Mouse (Mus musculus) embryonic facial prominence, embryonic 14.5 days (tissue): Measurements from ENCODE around the gene Susd4. TPM values are rescaled to one million over a fixed set of nuclear protein-coding genes. Genes with fewer than 3 reads are reported as not detected.

Source experiments
- ATAC-seq: fragments of 200-750 bp; cut with Nextera tagmentation; 2 replicates; pipeline ENCODE4 v1.8.0; 2017; ENCODE audit warnings: low read depth, moderate number of reproducible peaks, moderate TSS enrichment
- DNase-seq: peaks from one replicate; pipeline ENCODE4 v3.0.0-alpha.2; 2015; ENCODE audit warnings: low spot score
- H3K27ac ChIP-seq: fragments of 300-500 bp; sonication (generic); replicated peaks from 2 replicates; pipeline ENCODE4 v1.5.1; 2014; ENCODE audit warnings: low read depth, mild to moderate bottlenecking, low read length, moderate library complexity
- H3K27me3 ChIP-seq: fragments of 300-500 bp; sonication (generic); replicated peaks from 2 replicates; pipeline ENCODE4 v1.6.1; 2014; ENCODE audit warnings: low read length; ENCODE audit not compliant: control insufficient read depth, insufficient read depth
- H3K36me3 ChIP-seq: fragments of 300-500 bp; sonication (generic); 2 replicates; pipeline ENCODE4 v1.6.1; 2014; ENCODE audit warnings: low read length, mixed read lengths; ENCODE audit not compliant: control insufficient read depth, insufficient read depth
- H3K4me1 ChIP-seq: fragments of 300-500 bp; sonication (generic); 2 replicates; pipeline ENCODE4 v1.6.1; 2014; ENCODE audit warnings: antibody characterized with exemption, low read length; ENCODE audit not compliant: control insufficient read depth, insufficient read depth
- H3K4me2 ChIP-seq: fragments of 300-500 bp; sonication (generic); 2 replicates; pipeline ENCODE4 v1.6.1; 2014; ENCODE audit warnings: low read depth, mild to moderate bottlenecking, low read length, moderate library complexity, mixed read lengths
- H3K4me3 ChIP-seq: fragments of 300-500 bp; sonication (generic); 2 replicates; pipeline ENCODE4 v1.5.1; 2014; ENCODE audit warnings: low read depth, mild to moderate bottlenecking, low read length
- H3K9ac ChIP-seq: fragments of 300-500 bp; sonication (generic); 2 replicates; pipeline ENCODE4 v1.6.1; 2014; ENCODE audit warnings: low read depth, mild to moderate bottlenecking, low read length, moderate library complexity, mixed read lengths
- H3K9me3 ChIP-seq: fragments of 300-500 bp; sonication (generic); 2 replicates; pipeline ENCODE4 v1.6.1; 2016; ENCODE audit warnings: low read length; ENCODE audit not compliant: control insufficient read depth
- WGBS: fragments of 180-500 bp; shearing (Covaris S2); extraction: QIAGEN DNeasy Blood & Tissue Kit; methylation state at CpG from one replicate; pipeline ENCODE4 v1.1.7; 2014; 5-methylcytosine and 5-hydroxymethylcytosine counted together
- polyA plus RNA-seq: library from polyadenylated mRNA; unstranded; fragments of >200 nt; fragmentation: Nextera tagmentation; extraction: Ambion mirVana; gene quantifications from 2 replicates; pipeline ENCODE4 v1.2.1, GENCODE M21; 2014

The Susd4 gene
- polyA plus RNA-seq, 1 experiment from 2014 or later: 11.7 TPM

DNA sequence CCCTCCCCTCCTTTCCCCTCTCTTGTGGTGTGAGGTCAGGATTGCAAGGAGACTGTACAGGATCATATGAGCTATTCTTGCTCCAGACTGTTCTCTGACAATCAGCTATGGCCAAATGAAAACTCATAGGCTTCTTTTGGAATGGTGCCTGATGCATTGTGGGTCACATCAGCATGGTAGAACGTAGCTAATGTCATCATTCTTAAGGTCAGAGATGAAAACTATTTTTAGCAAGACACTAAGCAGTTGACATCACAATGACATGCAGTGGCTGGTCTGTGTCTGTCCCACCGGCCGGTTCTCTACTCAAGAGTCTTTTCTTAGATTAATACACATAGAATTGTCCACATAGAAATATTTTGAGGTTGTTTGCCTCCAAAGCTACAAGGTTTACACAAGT is 142.0 kb downstream of the Susd4 start:
- H3K4me1 ChIP-seq: peaks cover 12% of the 10 kb centered on the region
- WGBS: 75% methylated on average over 3 of the region's 3 CpGs
- H3K27ac ChIP-seq: no peak overlapping the region
- no peak for DNase-seq
- no peak overlapping the region for H3K4me3 ChIP-seq
- H3K4me2 ChIP-seq: no peak overlapping the region
- ATAC-seq: no peak
- H3K27me3 ChIP-seq: no peaks in the 10 kb centered on the region
- H3K9ac ChIP-seq: no peak overlapping the region
- H3K36me3 ChIP-seq: no peaks in the 10 kb centered on the region
- H3K9me3 ChIP-seq: no peaks in the 10 kb centered on the region

DNA sequence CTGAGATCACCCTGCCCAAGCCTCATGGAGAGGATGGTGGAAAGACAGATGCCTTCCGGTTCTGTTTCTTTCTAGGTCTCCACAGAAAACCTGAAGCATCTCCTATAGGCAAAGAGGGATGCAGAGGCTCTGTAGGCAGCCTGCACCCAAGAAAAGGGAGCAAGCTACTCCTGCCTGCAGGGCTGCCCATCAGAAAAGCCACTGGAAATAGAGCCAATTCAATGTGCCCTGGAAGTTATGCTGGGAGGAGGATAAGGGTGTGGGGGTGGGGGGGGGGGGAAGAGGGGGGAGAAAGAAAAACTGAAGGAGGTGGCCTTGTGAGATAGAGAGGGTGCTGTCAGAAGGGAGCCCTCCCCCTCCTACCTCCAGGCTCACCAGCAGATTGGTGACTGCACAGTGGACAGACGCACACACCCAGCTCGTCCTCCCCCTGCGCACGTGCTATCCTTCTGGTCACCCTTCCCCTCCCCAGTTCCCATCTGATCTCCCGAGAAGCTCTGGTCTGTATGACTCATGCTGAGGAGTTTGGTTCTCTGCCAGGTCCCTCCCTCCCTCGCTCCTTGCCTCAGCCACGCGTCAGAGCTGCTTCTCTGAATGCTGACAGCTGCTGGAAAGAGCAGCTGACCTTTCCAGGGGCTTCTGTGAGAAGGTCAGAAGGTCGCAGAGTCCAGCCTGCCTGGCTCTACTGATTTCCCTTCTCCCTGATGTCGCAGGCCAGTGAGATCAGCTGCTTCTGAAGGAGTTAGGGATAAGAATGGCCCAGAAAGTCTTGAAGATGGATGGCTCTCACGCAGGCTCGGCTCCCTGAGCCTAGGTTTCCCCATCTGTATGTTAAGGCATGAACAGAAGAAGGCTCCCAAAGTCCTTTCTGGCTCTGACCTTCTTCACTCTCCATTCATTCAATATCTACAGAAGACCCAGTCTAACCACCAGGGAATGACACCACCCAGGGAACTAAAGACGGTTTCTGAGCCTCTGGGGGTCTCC is 144.7 kb downstream of the Susd4 start:
- ATAC-seq (peak; percentile 93), DNase-seq (peak; percentile 98)
- Histone ChIP-seq H3K4me2 (peak overlapping the region; percentile 33), H3K9ac (no peak overlapping the region), H3K4me3 (no peak overlapping the region), H3K4me1 (peaks cover 12% of the 10 kb centered on the region), H3K36me3 (no peaks in the 10 kb centered on the region), H3K27me3 (no peaks in the 10 kb centered on the region), H3K9me3 (0 out of 2 replicates have a peak, but pooled peaks cover 5% of the 10 kb centered on the region), H3K27ac (peak overlapping the region; percentile 3)
- 15% methylated on average over 12 of the region's 14 CpGs for WGBS

DNA sequence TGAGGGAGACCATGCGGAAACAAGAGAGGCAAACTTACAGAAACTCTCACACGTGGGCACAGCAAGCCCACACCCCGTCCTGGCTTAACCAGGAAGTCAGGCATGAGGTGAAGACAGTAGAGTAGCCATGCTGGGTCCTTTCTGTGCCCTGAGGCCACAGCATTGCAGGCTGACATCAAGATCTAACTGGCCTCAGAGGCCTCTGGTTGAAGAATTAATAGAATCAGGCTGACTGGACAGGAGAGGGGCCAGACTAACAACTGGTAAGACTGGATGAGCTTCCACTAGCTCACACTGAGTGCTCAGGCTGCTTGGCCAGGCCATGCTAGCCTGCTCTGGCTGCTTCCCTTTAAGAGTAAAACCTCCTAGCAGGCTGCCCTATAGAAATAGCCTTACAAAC is 145.4 kb downstream of the Susd4 start:
- H3K27ac ChIP-seq: 0 out of 2 replicates have a peak overlapping the region, but pooled peaks have one; percentile 3
- no peak for DNase-seq
- H3K4me2 ChIP-seq: no peak overlapping the region
- H3K4me3 ChIP-seq: no peak overlapping the region
- H3K9ac ChIP-seq: no peak overlapping the region
- WGBS: 40% methylated on average over 3 of the region's 3 CpGs
- H3K9me3 ChIP-seq: 0 out of 2 replicates have a peak, but pooled peaks cover 5% of the 10 kb centered on the region
- no peaks in the 10 kb centered on the region for H3K36me3 ChIP-seq
- H3K4me1 ChIP-seq: peaks cover 12% of the 10 kb centered on the region
- no peak for ATAC-seq
- H3K27me3 ChIP-seq: no peaks in the 10 kb centered on the region

DNA sequence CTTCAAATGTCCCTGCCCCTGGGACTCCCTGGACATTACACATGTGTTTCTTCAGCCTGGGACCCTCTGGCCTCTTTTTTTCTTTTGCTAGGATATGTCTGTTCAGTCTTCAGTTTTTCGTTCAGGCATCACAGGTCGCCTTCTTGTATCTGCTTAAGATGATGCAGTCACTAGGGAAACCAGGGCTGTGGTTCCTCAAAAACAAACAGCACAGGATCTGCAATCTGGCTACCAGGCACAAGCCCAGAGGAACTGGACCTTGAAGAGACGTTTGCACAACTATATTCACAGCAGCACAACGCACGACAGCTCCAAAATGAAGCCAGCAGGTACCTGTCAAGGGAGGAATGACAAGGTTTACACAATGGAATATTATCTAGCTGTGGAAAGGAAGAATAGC is 145.9 kb downstream of the Susd4 start:
- Histone ChIP-seq H3K36me3 (no peaks in the 10 kb centered on the region), H3K4me3 (no peak overlapping the region), H3K9ac (no peak overlapping the region), H3K27ac (no peak overlapping the region), H3K4me1 (peaks cover 12% of the 10 kb centered on the region), H3K27me3 (no peaks in the 10 kb centered on the region), H3K4me2 (no peak overlapping the region), H3K9me3 (0 out of 2 replicates have a peak, but pooled peaks cover 5% of the 10 kb centered on the region)
- ATAC-seq (no peak), DNase-seq (no peak)
- whole genome bisulfite sequencing: 75% methylated on average over 5 of the region's 5 CpGs

DNA sequence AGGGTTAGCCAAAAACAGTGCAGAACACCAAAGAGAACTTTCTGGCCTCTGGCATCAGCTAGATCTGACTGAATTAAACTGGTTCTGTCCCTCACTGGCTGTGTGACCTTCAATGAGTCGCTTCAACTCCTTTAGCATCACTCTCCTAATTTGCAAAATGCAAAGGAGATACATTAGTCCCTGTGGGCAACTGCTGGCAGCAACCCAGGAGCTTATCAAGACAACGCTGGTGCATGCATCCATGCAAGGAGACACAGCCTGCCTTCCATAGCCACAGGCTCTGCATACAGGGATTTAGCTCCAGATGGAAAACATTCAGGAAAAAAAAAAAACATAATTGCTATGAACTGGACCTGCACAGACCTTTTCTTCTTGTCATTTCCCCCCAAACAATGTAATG is 148.9 kb downstream of the Susd4 start:
- 0 out of 2 replicates have a peak, but pooled peaks cover 5% of the 10 kb centered on the region for H3K9me3 ChIP-seq
- DNase-seq (no peak), ATAC-seq (no peak)
- H3K4me3 ChIP-seq: no peak overlapping the region
- H3K27ac ChIP-seq: no peak overlapping the region
- H3K9ac ChIP-seq: no peak overlapping the region
- no peaks in the 10 kb centered on the region for H3K27me3 ChIP-seq
- peaks cover 12% of the 10 kb centered on the region for H3K4me1 ChIP-seq
- no peak overlapping the region for H3K4me2 ChIP-seq
- no peaks in the 10 kb centered on the region for H3K36me3 ChIP-seq
- WGBS: 56% methylated on average over 2 of the region's 2 CpGs

DNA sequence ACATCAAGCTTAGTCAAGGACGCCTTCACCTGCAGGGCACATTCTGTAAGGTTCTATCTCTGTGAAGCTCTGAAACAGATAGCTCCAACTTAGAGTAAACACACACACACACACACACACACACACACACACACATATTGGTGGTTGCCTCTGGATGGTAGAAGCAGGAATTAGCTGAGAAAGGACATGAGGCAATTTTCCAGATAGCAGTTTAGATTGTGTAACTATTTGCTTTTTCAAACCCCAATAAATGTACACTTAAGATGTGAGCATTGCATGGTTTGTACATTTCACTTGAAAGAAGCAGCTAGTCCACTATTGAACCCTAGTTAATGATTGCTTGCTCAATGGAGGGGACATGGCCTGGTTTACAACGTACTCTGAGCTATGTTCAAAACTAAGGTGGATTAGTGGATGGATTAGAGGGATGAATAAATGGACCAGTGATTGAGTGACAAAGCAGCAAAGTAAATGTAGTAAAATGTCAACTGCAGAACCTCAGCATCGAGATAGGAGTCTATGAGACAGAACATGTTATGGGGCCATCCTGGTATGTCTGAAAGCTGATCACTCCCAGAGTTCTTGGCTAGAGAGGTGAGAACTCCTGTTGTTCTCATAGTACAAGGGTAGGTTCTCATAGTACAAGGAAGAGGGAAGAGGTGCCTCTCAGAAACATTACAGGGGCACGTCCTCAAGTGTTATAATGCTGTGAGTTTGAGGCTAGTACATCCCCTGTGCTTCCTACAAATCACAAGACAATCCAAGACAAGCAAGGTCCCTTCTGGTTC is 150.7 kb downstream of the Susd4 start:
- WGBS: 82% methylated on average over 4 of the region's 4 CpGs
- no peak overlapping the region for H3K27ac ChIP-seq
- H3K9me3 ChIP-seq: 0 out of 2 replicates have a peak, but pooled peaks cover 5% of the 10 kb centered on the region
- H3K9ac ChIP-seq: no peak overlapping the region
- H3K4me2 ChIP-seq: no peak overlapping the region
- no peak overlapping the region for H3K4me3 ChIP-seq
- H3K36me3 ChIP-seq: no peaks in the 10 kb centered on the region
- H3K27me3 ChIP-seq: no peaks in the 10 kb centered on the region
- ATAC-seq: no peak
- no peaks in the 10 kb centered on the region for H3K4me1 ChIP-seq
- no peak for DNase-seq

DNA sequence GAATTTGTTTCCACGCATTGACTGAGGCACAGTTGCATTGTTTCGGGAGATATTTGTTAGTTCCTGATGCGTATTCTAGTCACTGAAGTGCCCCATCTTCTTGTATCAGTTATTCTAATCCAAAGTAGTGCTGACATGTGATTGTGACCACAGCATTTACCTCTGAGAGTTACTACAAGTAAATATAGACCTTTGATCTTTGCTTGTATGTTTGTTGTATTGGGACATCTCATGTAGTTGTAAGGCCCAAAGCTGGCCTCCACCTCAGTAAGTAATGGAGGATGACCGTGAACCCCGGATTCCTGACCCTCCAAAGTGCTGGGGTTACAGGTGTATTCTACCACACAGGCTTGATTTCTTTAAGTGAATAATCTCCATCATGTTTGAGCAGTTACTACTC is 152.5 kb downstream of the Susd4 start:
- Histone ChIP-seq H3K9ac (no peak overlapping the region), H3K36me3 (no peaks in the 10 kb centered on the region), H3K4me3 (no peak overlapping the region), H3K27me3 (no peaks in the 10 kb centered on the region), H3K4me1 (no peaks in the 10 kb centered on the region), H3K27ac (no peak overlapping the region), H3K4me2 (no peak overlapping the region), H3K9me3 (0 out of 2 replicates have a peak, but pooled peaks cover 5% of the 10 kb centered on the region)
- DNase-seq (no peak), ATAC-seq (no peak)
- 93% methylated on average over 5 of the region's 5 CpGs for WGBS

DNA sequence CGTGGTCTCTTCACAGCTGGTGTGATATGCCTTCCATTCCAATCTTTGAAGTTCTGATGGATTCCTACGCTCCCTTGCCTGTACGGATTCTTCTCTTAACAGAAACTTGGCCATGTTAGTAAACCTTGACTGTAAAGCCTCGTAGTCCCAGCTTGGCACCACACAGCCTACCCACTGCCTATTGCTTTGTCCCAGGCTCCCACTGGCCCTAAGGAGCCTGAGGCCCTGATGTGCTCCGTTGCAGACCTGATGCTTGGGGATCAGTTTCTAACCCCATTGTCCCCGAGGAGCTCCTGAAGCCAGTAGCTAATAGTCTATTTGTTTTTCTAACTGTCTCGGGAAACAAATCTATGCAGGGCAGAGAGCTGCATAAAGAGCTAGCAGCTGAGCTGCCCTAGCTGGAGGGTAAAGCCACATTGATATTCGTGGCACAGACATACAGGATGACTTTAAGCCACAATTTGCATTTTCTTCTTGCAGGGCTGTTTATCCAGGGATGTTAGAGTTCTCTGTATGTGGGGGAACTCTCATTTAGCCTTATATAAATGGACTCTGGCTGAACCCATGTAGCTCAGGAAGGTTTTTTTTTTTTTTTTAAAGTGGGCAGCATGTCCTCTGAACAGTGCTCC is 155.2 kb downstream of the Susd4 start:
- no peaks in the 10 kb centered on the region for H3K4me1 ChIP-seq
- 0 out of 2 replicates have a peak, but pooled peaks have one; percentile 37 for ATAC-seq
- H3K27ac ChIP-seq: no peak overlapping the region
- H3K4me3 ChIP-seq: no peak overlapping the region
- 39% methylated on average over 8 of the region's 8 CpGs for WGBS
- no peaks in the 10 kb centered on the region for H3K27me3 ChIP-seq
- H3K36me3 ChIP-seq: no peaks in the 10 kb centered on the region
- no peaks in the 10 kb centered on the region for H3K9me3 ChIP-seq
- peak; percentile 35 for DNase-seq
- no peak overlapping the region for H3K9ac ChIP-seq
- no peak overlapping the region for H3K4me2 ChIP-seq
